Mouse (Mus musculus) telencephalon, adult 2 months (tissue): ENCODE data around the gene Pdcd1lg2.
A peak's percentile ranks its signal among the peaks of the same experiment; 100 is the strongest.

ENCODE experiments used
- DNase-seq: peaks from one replicate; pipeline ENCODE4 v3.0.0-alpha.2; 2011; ENCODE audit warnings: low read depth, low spot score

Pdcd1lg2 gene

GRCm38 (mm10) chr19:29469686-29470254 lies 59.1 kb downstream of the Pdcd1lg2 start:
- no peak for DNase-seq

GRCm38 (mm10) chr19:29470652-29471051 lies 59.9 kb downstream of the Pdcd1lg2 start:
- no peak for DNase-seq

- no peak for DNase-seq
These were observed 61.7 kb downstream of the Pdcd1lg2 start for GRCm38 (mm10) chr19:29472424-29472823.

- no peak for DNase-seq
These were observed 62.2 kb downstream of the Pdcd1lg2 start for GRCm38 (mm10) chr19:29472946-29473345.

GRCm38 (mm10) chr19:29474803-29475202 lies 64.1 kb downstream of the Pdcd1lg2 start:
- no peak for DNase-seq

- DNase-seq: no peak
These were observed 64.5 kb downstream of the Pdcd1lg2 start for GRCm38 (mm10) chr19:29475210-29475620.

GRCm38 (mm10) chr19:29478598-29478997 lies 67.9 kb downstream of the Pdcd1lg2 start:
- no peak for DNase-seq

GRCm38 (mm10) chr19:29481578-29481977 lies 70.9 kb downstream of the Pdcd1lg2 start:
- DNase-seq: no peak

GRCm38 (mm10) chr19:29482148-29482547 lies 71.4 kb downstream of the Pdcd1lg2 start:
- DNase-seq: no peak

- DNase-seq: no peak
These were observed 71.9 kb downstream of the Pdcd1lg2 start for GRCm38 (mm10) chr19:29482637-29483036.

- no peak for DNase-seq
These were observed 72.7 kb downstream of the Pdcd1lg2 start for GRCm38 (mm10) chr19:29483386-29483785.

GRCm38 (mm10) chr19:29484537-29484936 lies 73.8 kb downstream of the Pdcd1lg2 start:
- DNase-seq: no peak

- peak; percentile 34 for DNase-seq
These were observed 74.7 kb downstream of the Pdcd1lg2 start for GRCm38 (mm10) chr19:29485257-29485948.

- DNase-seq: no peak
These were observed 76.0 kb downstream of the Pdcd1lg2 start for GRCm38 (mm10) chr19:29486545-29487206.

- DNase-seq: no peak
These were observed 76.8 kb downstream of the Pdcd1lg2 start for GRCm38 (mm10) chr19:29487326-29488072.

- no peak for DNase-seq
These were observed 77.3 kb downstream of the Pdcd1lg2 start for GRCm38 (mm10) chr19:29488073-29488390.

- DNase-seq: no peak
These were observed 77.7 kb downstream of the Pdcd1lg2 start for GRCm38 (mm10) chr19:29488420-29488819.

GRCm38 (mm10) chr19:29489785-29490284 lies 79.1 kb downstream of the Pdcd1lg2 start:
- DNase-seq: no peak

- no peak for DNase-seq
These were observed 80.7 kb downstream of the Pdcd1lg2 start for GRCm38 (mm10) chr19:29491467-29491866.

- no peak for DNase-seq
These were observed 83.7 kb downstream of the Pdcd1lg2 start for GRCm38 (mm10) chr19:29494454-29494853.

- DNase-seq: no peak
These were observed 85.4 kb downstream of the Pdcd1lg2 start for GRCm38 (mm10) chr19:29496001-29496597.
